Mouse (Mus musculus): Measurements from ENCODE around the gene Olfr583.

Olfr583 gene

GRCm38 (mm10) chr7:103051000-103051399, at the start of gene Olfr583:
Gene Olfr583 (plus strand): TSS chr7:103051300.
- DNase-seq (ENCODE audit: low read depth): no peak

- no peak for DNase-seq (ENCODE audit: low read depth)
Observed at GRCm38 (mm10) chr7:103037724-103038123, 13.4 kb upstream of the Olfr583 start, which contains the start of gene Olfr582. Gene Olfr582 (plus strand): TSS chr7:103038024.

- DNase-seq (ENCODE audit: low read depth): no peak
Observed at GRCm38 (mm10) chr7:103081585-103081984, 30.5 kb downstream of the Olfr583 start, which contains the start of gene Olfr584. Gene Olfr584 (plus strand): TSS chr7:103081885.

GRCm38 (mm10) chr7:103097420-103097819, 46.3 kb downstream of the Olfr583 start, which contains the start of gene Olfr585:
Gene Olfr585 (plus strand): TSS chr7:103097720.
- no peak for DNase-seq (ENCODE audit: low read depth)

Data from naive thymus-derived CD4-positive, alpha-beta T cell, adult 2 months (primary cell).